Mouse (Mus musculus): ENCODE data around the gene Gga1.

DNA sequence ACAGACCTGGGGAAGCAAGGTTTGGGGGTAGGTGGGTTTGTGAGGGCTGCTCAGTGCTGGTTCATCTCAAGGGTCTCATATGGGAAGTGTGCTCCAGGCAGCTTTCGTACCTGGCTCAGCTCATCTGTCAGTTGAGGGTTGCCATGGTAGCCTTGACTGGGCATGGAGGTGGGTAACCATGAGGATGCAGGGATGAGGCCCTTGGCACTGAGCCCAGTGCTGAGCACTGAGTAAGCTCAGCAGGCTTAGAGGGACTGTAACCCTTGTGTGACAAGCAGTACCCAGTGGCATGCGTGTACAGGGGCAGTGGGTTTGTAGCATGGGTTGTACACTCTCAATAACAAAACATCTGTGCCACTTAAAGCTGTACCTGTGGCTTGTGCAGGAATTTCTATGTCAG lies 61.0 kb downstream of the Gga1 start:
- TF ChIP-seq CTCF (IDR thresholded peaks at IDR 0.05; ENCODE audit: low read depth, low read length) (no peak), POLR2A (IDR thresholded peaks at IDR 0.05; ENCODE audit: insufficient read depth, low read length) (no peak), EP300 (IDR thresholded peaks at IDR 0.05; ENCODE audit: insufficient read depth, low read depth, low read length) (no peak)

Measured in ES-Bruce4 (cell line).